Mouse (Mus musculus): ENCODE data around the gene Ccdc92b.

The Ccdc92b gene

GRCm38 (mm10) chr11:74652791-74653191 is 33.4 kb downstream of the Ccdc92b start:
- DNase-seq (ENCODE audit: low read depth, low spot score): no peak

DNA sequence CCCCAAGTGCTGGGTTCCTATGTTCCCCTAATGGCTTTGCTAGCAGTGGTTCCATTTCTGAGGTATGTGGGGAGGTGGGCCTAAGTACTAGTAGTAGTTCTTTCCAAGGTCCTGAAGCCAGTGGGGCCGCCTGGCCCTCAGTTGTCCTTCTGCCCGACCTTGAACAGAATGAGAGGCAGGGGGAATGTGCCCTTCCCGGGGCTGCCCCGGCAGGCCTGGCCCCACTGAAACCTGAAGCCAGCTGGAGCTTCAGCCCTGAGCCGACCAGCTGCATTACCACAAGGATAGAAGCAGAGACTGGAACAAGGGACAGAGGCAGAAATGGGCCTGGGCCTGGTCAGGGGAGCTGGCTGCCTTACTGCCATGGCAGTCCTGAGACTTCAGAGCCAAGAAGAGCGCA is 34.0 kb downstream of the Ccdc92b start:
- DNase-seq (ENCODE audit: low read depth, low spot score): no peak

GRCm38 (mm10) chr11:74655941-74656340 is 36.5 kb downstream of the Ccdc92b start:
- DNase-seq (ENCODE audit: low read depth, low spot score): no peak

GRCm38 (mm10) chr11:74660336-74660735 is 40.9 kb downstream of the Ccdc92b start:
- DNase-seq (ENCODE audit: low read depth, low spot score): no peak

- DNase-seq (ENCODE audit: low read depth, low spot score): no peak
Observed at GRCm38 (mm10) chr11:74661641-74662040, 42.2 kb downstream of the Ccdc92b start.

DNA sequence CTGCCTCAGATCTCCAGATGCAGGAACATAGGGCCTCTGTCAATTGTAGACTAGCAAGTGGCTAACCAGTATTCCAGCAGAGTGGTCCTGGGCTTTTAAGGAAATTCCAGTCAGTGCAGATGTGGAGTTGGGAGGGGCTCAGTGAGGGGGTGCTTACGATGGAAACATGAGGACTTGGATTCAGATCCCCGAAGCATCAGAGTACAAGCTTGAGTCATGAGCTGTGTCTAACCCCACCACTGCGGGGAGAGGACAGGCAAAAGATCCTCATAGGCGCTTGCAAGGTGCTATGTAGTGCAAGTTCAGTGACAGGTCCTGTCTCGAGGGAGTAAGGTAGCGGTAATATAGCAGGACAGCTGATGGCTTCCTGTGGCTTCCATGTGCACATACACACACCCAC is 42.8 kb downstream of the Ccdc92b start:
- no peak for DNase-seq (ENCODE audit: low read depth, low spot score)

GRCm38 (mm10) chr11:74664279-74664678 is 44.9 kb downstream of the Ccdc92b start:
- no peak for DNase-seq (ENCODE audit: low read depth, low spot score)

GRCm38 (mm10) chr11:74664906-74665305 is 45.5 kb downstream of the Ccdc92b start:
- no peak for DNase-seq (ENCODE audit: low read depth, low spot score)

- no peak for DNase-seq (ENCODE audit: low read depth, low spot score)
Observed at GRCm38 (mm10) chr11:74665631-74666283, 46.4 kb downstream of the Ccdc92b start.

GRCm38 (mm10) chr11:74666284-74666652 is 46.9 kb downstream of the Ccdc92b start:
- no peak for DNase-seq (ENCODE audit: low read depth, low spot score)

DNA sequence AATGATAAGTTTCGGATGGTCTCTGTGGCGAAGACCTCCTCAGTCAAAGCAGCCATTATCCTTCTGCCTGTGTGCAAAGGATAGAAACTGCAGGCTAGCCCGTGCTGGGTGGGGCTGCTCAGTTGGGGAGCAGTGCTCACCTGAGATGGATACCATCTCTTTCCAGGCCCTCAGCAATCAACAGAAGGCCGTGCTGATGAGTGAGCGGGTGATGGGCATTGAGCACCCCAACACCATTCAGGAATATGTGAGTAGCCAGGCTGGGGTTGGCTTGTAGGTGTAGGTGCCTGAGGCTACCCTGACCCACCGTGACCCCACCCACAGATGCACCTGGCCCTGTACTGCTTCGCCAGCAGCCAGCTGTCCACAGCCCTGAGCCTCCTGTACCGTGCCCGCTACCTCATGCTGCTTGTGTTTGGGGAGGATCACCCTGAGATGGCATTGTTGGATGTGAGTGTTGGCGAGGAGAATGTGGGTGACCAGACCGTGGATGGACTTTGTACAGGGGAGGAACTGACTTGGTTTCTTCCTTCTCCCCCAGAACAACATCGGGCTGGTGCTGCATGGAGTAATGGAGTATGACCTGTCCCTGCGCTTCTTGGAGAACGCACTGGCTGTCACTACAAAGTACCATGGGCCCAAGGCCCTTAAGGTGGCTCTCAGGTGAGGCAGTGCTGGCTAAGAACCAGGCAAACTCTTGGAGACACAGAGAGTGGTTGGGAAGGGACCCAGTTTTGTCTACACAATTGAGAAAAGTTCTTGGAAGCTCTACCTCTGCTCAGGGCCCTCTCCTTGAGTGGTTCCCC is 47.6 kb downstream of the Ccdc92b start:
- no peak for DNase-seq (ENCODE audit: low read depth, low spot score)

GRCm38 (mm10) chr11:74667582-74668010 is 48.2 kb downstream of the Ccdc92b start:
- no peak for DNase-seq (ENCODE audit: low read depth, low spot score)

- no peak for DNase-seq (ENCODE audit: low read depth, low spot score)
Observed at GRCm38 (mm10) chr11:74668466-74668865, 49.1 kb downstream of the Ccdc92b start.

- no peak for DNase-seq (ENCODE audit: low read depth, low spot score)
Observed at GRCm38 (mm10) chr11:74668971-74669370, 49.6 kb downstream of the Ccdc92b start.

DNA sequence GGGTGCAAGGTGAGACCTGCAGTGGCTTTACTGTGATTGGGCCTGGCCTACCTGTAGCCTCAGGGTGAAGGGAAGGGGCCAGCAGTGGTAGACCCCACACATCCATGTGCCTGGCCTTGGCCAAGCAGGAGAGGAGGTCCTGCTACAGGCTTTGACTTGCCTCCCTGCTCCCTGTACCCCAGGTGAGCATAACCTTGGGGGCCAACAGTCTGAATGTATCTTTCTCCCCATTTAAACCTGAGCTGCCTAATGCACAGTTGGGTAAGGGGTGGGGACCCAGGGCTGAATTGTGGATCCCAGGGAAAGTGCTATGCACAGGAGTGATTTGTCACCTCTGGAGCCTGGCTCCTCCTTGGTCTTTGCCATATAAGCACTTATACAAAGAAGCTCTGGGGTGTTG is 50.7 kb downstream of the Ccdc92b start:
- no peak for DNase-seq (ENCODE audit: low read depth, low spot score)

DNA sequence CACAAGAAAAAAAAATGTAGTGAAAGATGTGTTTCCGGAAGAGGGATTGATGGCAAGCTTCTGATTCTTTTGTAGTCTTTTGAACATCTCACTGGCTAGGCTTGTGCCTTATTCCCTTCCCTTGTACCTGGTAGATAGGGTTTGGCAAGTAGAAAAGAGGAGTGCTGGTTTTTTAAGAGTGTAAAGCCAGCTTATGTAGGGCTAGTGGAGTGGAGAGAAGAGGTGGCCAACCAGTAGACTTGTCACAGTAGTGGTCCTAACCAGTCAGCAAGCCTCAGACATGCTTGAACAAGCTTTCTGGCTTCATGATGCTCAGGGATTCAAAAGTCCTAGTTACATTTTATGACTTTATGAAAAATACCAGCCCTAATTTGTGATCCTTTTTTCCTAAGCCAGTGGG is 51.6 kb downstream of the Ccdc92b start:
- no peak for DNase-seq (ENCODE audit: low read depth, low spot score)

DNA sequence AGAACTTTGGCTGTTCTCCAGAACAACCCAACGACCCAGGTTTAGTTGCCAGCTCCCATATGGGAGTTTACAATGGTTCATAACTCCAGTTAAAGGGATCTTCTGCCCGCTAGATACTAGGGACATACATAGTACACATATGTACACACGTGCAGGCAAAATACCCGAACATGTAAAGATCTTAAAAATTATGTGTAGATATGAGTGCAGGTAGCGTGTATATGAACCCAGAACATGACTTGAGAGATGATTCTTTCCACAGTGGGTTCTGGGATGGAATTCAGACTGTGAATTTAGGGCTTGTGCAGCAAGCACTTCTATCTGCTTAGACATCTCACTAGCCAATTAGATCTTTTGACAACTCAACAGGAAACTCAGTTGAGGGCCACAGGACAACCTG is 52.4 kb downstream of the Ccdc92b start:
- DNase-seq (ENCODE audit: low read depth, low spot score): no peak

- DNase-seq (ENCODE audit: low read depth, low spot score): no peak
Observed at GRCm38 (mm10) chr11:74672901-74673513, 53.6 kb downstream of the Ccdc92b start.

- DNase-seq (ENCODE audit: low read depth, low spot score): no peak
Observed at GRCm38 (mm10) chr11:74673561-74673960, 54.2 kb downstream of the Ccdc92b start.

DNA sequence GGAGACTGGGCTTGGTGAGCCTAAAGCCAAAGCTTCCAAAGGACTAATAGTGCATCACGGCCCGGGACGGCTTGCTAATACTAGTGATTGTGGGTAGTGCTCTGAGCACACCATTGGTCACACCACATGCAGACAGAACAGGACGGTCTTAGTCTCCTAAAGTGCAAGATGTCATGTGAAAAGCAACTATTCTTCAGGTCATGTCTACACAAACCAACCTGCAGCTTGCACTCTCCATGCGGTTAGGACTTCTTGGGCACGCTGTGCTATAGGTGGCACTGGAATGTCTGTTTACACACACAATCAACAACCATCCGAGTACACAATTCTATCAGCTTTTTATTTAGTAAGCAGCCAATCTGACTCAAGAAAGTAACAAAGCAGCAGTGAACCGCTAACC is 55.3 kb downstream of the Ccdc92b start:
- DNase-seq (ENCODE audit: low read depth, low spot score): no peak

GRCm38 (mm10) chr11:74675156-74675555 is 55.8 kb downstream of the Ccdc92b start:
- no peak for DNase-seq (ENCODE audit: low read depth, low spot score)

All from mesoderm, embryonic 11.5 days (tissue).